Mouse (Mus musculus) liver, embryonic 18 days (tissue): ENCODE measurements around the gene Krt80. TPM values are rescaled to one million over a fixed set of nuclear protein-coding genes. Genes with fewer than 3 reads are reported as not detected.

Experiments
- polyA plus RNA-seq: library from polyadenylated mRNA; depleted of rRNA; stranded (reverse); fragments of >200 nt; gene quantifications from 2 replicates; pipeline ENCODE4 v1.2.3, GENCODE M21; 2012; rRNA removed

Gene Krt80
- polyA plus RNA-seq: 0.35 and 0.42 TPM in 2 replicates

DNA sequence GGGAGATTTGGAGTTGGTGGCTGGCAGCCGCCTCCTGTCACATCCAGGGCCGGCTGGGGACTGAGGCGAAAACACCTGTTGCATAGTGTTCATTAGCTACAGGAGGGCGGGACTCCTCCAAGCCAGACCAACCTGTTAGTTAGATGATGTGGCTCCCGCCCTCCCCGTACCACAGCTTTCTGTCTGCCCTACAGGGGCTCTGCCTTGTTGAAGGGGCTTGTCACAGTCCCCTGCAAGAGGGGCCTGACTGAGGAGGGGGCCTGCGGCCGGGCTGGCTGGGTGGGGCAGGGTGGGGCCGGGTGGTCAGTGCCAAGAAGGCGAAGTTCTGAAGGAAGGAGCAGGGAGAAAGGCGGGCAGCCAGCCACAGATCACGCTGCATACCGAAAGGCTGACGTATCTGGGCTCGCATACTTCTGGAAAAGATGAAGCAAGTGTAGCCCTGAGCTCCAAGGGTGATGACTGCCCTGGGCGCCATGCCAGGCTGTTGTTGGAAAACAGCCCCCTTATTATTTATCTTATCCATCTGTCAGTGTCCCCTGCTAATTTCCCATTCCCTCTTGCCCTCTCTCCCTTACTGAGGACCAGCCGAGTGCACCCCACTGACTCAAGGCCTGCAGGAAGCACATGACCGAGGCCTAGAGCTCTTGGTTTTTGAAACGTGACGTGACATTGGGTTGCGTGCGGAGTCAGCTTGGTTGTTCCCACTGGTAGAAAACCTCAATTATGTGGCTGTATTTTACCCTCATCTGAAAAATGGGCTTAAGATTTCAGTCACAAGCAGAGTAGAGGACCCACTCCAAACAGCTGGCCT, at the start of gene Krt80:
Krt80 (minus strand) TSS at position 62 of the 811 bp plus-strand sequence.

GRCm38 (mm10) chr15:101410775-101411174, 40.8 kb upstream of the Krt80 start, which contains the start of gene Krt7:
Gene Krt7 (plus strand): TSS chr15:101411043.

Other genes starting within 250 kb of the Krt80 start
- 3.8 and 4.6 TPM in 2 replicates for gene Acvrl1, start 241.6 kb downstream of the Krt80 start, polyA plus RNA-seq
- gene Acvr1b, start 196.1 kb downstream of the Krt80 start, polyA plus RNA-seq: 5.0 and 6.3 TPM in 2 replicates
- gene Grasp, start 146.0 kb downstream of the Krt80 start, polyA plus RNA-seq: 0.85 and 1.2 TPM in 2 replicates
- gene Nr4a1, start 115.9 kb downstream of the Krt80 start, polyA plus RNA-seq: 0.94 and 0.97 TPM in 2 replicates
- 22.5 and 25.1 TPM in 2 replicates for gene Atg101, start 85.9 kb downstream of the Krt80 start, polyA plus RNA-seq
- gene 6030408B16Rik, start 77.0 kb downstream of the Krt80 start, polyA plus RNA-seq: 0.43 and 0.51 TPM in 2 replicates
- 2.6 and 3.0 TPM in 2 replicates for gene Krt7, start 40.9 kb upstream of the Krt80 start, polyA plus RNA-seq
- not detected in 2 replicates for gene Krt87, start 68.6 kb upstream of the Krt80 start, polyA plus RNA-seq
- gene Krt88, start 77.6 kb upstream of the Krt80 start, polyA plus RNA-seq: not detected in 2 replicates
- gene Krt81, start 93.6 kb upstream of the Krt80 start, polyA plus RNA-seq: not detected in 2 replicates
- 0.07 and 0.22 TPM in 2 replicates for gene Krt86, start 103.3 kb upstream of the Krt80 start, polyA plus RNA-seq
- gene Krt83, start 121.3 kb upstream of the Krt80 start, polyA plus RNA-seq: 0.85 and 1.1 TPM in 2 replicates
- gene Gm49425, start 147.1 kb upstream of the Krt80 start, polyA plus RNA-seq: not detected in 2 replicates
- gene Krt84, start 162.7 kb upstream of the Krt80 start, polyA plus RNA-seq: not detected in 2 replicates
- gene Krt82, start 180.5 kb upstream of the Krt80 start, polyA plus RNA-seq: not detected in 2 replicates
- not detected in 2 replicates for gene Krt90, start 192.8 kb upstream of the Krt80 start, polyA plus RNA-seq
- gene Krt75, start 203.7 kb upstream of the Krt80 start, polyA plus RNA-seq: not detected in 2 replicates